Mouse (Mus musculus) urinary bladder, postnatal 25 days (tissue): ENCODE measurements at regions not wholly inside any gene's neighbourhood (a gene's known extent, or its start where the extent isn't known, plus 50 kb on each side); places are given as distances from the start of the nearest gene placed in this dataset.

Experiments
- DNase-seq: peaks from one replicate; pipeline ENCODE4 v3.0.0; 2022; ENCODE audit warnings: low spot score

- DNase-seq: no peak
Observed at GRCm38 (mm10) chr11:63753260-63753659, 168.8 kb downstream of the Hs3st3b1 start.

- no peak for DNase-seq
Observed at GRCm38 (mm10) chr11:63754826-63755225, 167.3 kb downstream of the Hs3st3b1 start.

- DNase-seq: no peak
Observed at GRCm38 (mm10) chr11:63758313-63758712, 163.8 kb downstream of the Hs3st3b1 start.

- DNase-seq: no peak
Observed at GRCm38 (mm10) chr11:63761561-63761960, 160.5 kb downstream of the Hs3st3b1 start.

- DNase-seq: no peak
Observed at GRCm38 (mm10) chr11:63767631-63768250, 154.3 kb downstream of the Hs3st3b1 start.

GRCm38 (mm10) chr11:63769738-63770137 lies 152.4 kb downstream of the Hs3st3b1 start:
- DNase-seq: no peak

- no peak for DNase-seq
Observed at GRCm38 (mm10) chr11:63775382-63775781, 146.7 kb downstream of the Hs3st3b1 start.

- DNase-seq: no peak
Observed at GRCm38 (mm10) chr11:63779371-63779770, 142.7 kb downstream of the Hs3st3b1 start.

- no peak for DNase-seq
Observed at GRCm38 (mm10) chr11:63781967-63782915, 139.8 kb downstream of the Hs3st3b1 start.

- no peak for DNase-seq
Observed at GRCm38 (mm10) chr11:63785281-63785886, 136.7 kb downstream of the Hs3st3b1 start.

GRCm38 (mm10) chr11:63785965-63786364 lies 136.1 kb downstream of the Hs3st3b1 start:
- no peak for DNase-seq

GRCm38 (mm10) chr11:63789473-63790120 lies 132.5 kb downstream of the Hs3st3b1 start:
- no peak for DNase-seq

GRCm38 (mm10) chr11:63791004-63791862 lies 130.9 kb downstream of the Hs3st3b1 start:
- DNase-seq: no peak

GRCm38 (mm10) chr11:63793732-63794503 lies 128.2 kb downstream of the Hs3st3b1 start:
- no peak for DNase-seq

GRCm38 (mm10) chr11:63812146-63812545 lies 109.9 kb downstream of the Hs3st3b1 start:
- no peak for DNase-seq

GRCm38 (mm10) chr11:63822847-63823246 lies 99.2 kb downstream of the Hs3st3b1 start:
- no peak for DNase-seq

- DNase-seq: no peak
Observed at GRCm38 (mm10) chr11:63827271-63827762, 94.8 kb downstream of the Hs3st3b1 start.

- no peak for DNase-seq
Observed at GRCm38 (mm10) chr11:63833480-63833879, 88.6 kb downstream of the Hs3st3b1 start.

- no peak for DNase-seq
Observed at GRCm38 (mm10) chr11:63834140-63834539, 88.0 kb downstream of the Hs3st3b1 start.

- DNase-seq: no peak
Observed at GRCm38 (mm10) chr11:63834631-63835030, 87.5 kb downstream of the Hs3st3b1 start.
